Mouse (Mus musculus): ENCODE measurements around the gene Galntl6.

DNA sequence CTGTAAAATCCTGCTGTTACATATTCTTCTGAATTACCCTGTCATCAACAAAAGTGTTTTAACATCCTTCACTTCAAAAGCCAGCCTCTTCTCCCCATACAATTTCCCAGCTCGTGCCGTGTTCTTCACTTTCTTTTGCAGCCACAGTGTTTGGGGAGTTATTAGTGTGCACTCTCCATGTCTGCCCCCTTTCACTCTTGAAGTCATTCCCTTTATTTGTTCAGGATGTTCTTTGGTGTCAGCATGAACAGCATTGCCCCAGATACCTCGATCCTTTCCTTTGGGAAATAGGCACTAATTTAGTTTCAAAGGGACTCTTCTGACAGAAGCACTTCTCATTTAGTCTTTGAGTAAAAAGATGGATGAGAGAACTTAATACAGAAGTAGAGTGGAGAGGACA, 939.6 kb downstream of the Galntl6 start:
- TF ChIP-seq CTCF (IDR thresholded peaks at IDR 0.05; ENCODE audit: borderline replicate concordance, control insufficient read depth, extremely low read depth, insufficient read depth, low read length, poor library complexity) (no peak), POLR2A (IDR thresholded peaks at IDR 0.05; ENCODE audit: control insufficient read depth, extremely low read depth, insufficient read depth, low read length, poor library complexity) (no peak)

Measured in thymus, adult 2 months (tissue).